Mouse (Mus musculus): ENCODE data around the gene Tma16.

Tma16 gene

DNA sequence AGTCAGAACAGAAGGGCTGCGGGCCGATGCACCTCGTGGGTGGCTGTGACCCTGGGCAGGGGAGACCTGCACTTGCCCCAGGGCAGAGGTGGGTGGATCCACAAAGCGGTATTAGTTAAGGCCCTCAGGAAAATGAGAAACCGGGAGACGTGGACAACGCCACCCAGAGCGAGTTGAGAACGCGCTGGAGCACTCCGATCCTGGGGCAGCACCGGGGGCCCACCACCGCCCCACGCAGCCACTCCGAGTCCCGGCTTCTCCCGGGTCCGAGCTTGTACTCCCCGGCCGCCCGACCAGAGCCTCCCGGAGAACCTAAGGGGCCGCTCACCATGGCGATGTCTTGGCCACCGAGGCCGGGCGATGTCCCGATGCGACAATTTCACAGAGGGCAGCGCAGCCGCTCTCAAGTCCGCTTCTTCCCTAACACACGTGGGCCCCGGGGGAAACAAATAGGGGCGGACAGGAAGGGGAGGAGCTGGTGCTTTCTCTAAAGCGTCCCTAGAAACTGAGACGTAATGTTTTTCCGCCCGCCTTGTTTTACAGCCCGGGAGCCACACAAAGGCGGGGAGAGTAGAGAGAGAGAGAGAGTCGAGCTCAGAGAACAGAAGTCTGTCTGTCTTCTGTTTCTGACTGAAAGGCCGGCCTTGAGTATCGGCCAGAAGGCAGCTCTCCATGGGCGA, at the start of gene Tma16:
Gene Tma16 (minus strand): TSS at position 447 of the 680 bp plus-strand sequence.
- DNase-seq, result peak; percentile 57 to 77

DNA sequence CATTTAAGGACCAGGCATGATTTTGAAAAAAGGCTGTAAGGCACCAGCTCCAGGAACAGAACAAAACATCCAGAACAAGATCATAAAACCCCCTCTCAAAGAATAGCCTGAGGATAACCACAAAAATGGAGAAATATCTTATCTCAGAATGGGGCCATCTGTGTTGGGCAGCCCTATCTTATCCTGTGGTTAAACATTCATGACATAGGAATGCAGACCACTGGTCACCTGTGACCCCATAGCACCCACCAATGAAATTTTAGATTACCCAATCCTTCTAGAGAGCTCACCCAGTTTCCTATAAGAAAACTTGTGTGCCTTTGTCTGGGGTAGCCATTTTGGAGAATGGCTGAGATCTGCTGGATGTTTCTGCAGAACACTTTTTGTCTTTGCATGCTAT, 34.2 kb upstream of the Tma16 start:
- no peak for DNase-seq

DNA sequence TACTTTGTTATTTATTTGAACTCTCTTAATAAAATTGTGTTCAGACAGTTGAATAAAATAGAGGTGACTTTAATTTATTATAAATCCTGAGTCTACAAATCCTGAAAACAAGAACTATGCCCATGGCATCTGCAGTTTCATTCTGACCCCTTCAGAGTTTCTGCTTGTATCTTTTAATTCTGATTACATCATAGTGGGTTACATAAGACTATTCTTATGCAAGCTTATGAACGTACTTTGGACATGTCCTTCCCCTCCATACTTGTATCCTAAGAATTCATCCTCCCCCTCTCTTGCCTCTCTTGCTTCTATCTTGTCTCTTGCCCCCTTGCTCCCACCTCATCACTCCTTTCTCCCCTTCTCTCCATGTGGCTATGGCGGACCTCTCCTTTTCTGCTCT, 32.8 kb upstream of the Tma16 start:
- no peak for DNase-seq

DNA sequence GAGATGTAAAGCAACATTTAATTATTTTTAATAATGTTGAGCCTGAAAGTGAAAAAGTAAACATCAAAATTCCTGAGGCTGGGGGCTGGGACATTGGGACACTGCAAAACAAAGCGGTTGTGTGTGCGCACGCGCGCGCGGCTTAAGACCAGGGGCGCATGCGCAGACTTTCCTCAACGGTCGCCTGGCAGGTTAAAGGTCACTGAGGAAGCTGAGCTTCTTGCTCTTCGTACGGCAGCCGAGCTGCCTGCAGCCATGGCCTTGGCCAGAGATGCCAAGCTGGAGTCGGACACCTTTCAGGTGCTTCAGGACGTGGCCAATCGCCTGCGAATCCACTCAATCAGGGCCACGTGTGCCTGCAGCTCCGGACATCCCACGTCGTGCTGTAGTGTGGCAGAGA, 25.2 kb upstream of the Tma16 start, which contains the start of gene Tktl2:
Gene Tktl2 (plus strand): TSS at position 220 of the 400 bp plus-strand sequence.
- no peak for DNase-seq

DNA sequence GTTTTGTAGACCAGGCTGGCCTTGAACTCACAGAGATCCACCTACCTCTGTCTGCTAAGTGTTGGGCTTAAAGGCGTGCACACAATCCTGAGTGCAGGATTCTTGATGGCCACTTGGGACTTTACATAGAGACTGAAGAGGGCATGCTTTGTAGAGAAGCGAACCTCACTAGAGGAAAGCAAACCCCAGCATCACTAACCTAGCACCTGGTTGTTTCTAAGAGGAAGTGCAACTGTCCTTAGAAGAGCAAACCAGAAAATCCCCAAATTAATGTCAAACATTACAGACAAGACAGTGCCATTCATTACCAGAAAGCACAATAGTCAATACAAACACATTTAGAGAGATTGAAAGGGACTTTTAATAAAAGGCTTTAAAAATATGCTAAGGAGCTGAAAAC, 17.1 kb upstream of the Tma16 start:
- no peak for DNase-seq

DNA sequence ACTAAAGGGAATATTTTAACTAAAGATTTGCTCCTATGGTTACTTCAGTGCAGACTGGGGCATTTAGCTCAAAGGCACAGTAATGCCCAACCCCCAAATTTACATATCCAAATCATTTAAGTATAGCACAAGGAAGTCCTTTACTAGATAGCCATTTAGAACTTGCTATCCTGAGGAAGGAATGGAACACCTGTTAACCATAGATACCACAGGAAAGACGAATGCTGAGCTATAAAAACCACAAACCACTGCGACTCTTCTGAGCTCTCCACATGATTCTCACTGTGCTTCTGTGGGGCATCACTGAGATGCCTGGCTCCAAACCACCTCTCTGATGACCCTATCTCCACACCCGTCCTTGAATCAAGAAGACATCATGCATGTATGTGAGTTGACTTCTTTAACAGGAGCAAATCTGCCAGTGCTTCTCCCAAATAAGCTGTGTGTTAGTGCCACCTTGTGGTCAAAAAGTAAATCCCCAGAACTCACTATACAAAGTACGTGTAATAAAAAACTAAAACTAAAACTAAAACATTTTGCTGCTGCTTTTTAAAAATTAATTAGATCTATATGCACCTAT, 10.8 kb upstream of the Tma16 start:
- DNase-seq, result peak in 1 of 2 experiments; percentile 21

DNA sequence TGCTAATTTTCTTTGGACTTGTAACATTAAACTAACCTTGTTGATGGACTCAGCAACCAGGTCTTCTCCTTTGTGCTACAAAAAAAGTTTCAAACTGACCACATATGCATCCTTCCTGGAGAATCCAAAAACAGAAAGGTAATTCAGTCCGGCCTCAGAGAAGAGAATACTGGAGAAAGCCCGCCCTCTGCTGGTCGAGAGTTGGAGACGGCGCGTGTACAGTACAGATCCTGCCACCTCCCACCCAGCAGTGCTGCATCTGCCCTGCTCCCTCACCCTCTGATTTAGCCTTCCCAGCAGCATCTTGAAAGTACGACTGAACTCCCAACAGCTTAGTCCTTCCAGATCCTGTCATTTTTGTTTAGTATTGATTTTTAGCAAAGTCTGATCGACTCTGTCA, 9.4 kb upstream of the Tma16 start:
- DNase-seq, result peak; percentile 38 to 77

DNA sequence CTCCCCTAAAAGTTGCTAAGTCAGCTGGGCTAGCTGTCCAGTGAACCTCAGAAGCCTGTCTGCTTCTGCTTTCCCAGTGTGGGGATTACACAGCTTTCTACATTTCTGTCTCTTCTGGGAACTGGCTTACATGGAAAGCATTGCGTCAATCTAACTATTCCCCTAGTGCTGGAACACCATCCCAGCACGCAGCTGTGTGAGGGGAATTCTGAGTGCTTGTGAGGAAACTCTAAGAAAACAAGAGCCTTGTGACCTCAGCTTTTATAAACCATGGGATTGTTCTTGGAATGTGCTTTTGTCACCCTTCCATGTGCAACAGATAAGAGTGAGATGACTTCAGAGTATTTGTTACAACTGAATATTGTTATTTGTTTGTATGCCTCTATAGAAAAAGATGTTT, 8.2 kb upstream of the Tma16 start:
- DNase-seq, result no peak

DNA sequence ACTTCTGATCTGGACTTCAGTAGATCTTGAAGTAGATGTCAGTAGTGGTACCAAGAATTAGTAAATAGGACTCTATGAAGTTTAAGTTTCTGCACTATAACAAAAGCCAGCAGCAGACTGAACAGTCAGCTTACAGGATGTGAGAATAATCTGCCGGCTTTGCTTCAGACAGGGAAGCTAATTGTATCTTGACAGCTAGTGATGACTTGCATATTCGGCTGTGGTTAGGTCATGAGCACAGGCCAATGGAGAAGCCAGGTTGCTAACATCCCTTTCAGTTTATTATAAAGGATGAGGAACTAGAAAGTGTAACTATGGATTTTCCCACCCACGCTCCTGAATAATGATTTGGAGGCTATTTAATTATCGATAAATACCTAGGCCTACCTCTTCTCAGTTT, 4.3 kb upstream of the Tma16 start:
- DNase-seq, result no peak

DNA sequence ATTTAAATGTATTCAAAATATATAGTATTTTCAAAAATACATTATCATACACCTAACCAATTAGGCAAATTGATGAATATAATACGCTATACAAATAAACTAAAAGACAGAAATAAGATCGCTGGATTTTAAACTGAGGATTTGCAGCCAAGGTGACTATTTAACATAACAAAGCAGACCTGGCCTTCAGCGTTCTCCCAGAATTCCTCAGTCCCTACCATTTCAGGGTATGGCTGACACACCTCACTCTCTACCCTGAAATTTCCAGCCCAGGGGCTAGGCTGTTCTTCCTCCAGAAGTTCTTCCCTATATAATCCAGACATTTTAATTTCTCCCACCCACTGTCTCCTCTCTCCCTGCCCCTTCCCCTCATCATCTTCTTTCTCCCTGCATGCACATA, 2.2 kb upstream of the Tma16 start:
- DNase-seq, result no peak

DNA sequence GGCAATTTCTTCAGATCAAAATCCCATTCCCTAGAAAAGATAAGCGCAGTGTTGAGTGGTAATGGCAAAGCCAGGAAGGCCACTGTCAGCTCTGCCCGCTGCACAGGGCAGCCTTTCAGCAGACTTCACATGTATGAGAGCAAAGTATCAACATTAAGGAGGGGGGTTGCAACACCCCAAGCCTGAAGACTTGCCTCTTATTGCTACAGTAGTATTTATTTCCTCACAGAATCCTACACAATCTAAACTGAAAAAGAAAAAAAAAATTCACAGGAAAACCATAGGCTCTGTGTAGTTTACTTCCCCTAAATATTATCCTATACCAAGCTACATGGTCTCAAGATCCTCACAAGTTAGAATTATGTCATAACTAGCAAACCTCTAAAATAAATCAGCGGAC, 9.4 kb downstream of the Tma16 start:
- DNase-seq, result no peak

DNA sequence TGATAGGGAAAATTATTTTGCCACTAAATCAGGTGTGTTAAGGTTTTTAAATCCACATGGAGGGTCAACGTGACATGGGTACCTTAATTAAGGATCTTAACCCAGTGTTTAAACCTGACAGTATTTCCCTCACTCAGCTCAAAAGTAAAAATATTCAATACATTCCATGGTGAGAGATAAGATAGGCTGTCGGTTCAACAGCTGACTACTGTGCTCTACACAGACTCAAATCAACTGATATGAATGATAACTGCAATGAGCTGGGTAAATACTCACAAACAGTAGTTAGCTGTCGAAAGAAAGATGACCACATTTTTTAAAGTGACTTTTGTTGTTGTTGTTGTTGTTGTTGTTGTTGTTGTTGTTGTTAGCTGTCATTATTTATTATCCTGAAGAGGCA, 16.5 kb downstream of the Tma16 start:
- no peak for DNase-seq

DNA sequence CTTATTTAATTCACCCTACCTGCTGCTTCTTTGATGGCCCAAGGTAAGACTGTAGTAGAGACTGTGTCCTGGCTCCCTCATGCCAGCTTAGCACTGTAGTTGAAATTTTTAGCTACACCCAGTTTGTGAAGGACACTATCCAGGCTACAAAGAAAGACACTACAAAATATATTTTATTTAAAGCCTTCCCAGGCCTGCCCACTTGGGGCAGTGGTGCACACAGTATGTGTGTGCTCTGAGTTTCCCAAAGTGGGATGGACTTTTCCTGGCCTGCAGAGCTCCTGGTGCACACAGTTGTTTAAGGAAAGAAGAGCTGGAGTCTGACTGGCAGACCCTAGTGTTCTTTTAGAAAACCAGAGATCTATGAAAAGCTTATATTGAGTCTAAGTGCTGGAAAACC, 29.3 kb downstream of the Tma16 start:
- DNase-seq, result no peak

DNA sequence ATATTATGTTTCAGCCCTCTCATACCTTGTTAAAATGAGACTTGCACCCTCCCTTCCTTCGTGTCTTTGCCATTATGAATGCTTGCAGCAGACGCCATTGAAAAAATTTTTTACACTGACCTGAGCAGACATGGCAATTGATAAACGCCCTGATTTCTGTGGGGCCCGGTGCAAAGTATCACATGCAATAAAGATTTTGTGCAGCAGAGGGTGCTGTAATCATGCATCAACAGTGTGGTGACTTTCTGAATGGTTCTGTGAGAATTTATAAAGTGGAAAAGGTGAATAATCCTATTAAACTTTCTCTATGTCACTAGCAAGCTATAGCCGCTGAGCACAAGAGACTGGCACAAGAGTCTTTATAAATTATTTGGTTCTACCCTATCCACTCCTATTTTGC, 35.6 kb downstream of the Tma16 start:
- DNase-seq, result peak in 1 of 2 experiments; percentile 36

DNA sequence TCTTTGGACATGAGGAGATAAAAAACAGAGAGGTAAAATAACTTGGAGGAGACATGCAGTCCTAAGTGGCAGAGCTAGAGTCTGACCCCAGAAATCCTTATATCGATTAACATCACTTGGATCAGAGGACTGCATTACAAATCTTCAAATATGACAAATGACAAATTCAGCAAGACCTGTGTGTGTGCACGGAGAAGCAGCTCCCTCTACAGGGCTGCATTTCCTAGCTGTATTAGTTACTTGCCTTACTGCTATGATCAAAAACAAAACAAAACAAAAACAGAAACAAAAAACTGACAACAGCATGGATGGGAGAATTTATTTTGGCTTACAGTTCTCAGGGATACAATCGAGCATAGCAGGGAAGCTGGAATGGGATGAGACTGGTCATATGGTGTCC, 41.0 kb downstream of the Tma16 start:
- no peak for DNase-seq

DNA sequence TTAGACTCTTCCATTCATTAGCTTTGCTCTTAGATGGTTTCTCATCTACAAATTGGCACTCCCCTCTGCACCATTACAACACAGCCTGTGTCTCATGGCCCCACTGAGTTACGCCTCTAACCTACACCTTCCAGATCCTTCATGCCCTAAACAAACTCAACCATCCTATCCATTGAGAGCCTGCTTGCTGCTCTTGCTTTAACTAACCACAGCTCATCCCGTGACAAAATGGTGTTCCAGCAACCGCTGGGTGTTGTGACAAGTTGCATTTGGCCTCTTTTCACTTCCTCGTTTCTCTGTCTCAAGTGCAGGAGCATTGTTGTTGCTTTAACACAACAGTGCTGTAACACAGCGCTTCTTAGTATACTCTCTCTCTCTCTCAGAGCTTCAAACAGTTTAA, 42.2 kb downstream of the Tma16 start:
- no peak for DNase-seq

DNA sequence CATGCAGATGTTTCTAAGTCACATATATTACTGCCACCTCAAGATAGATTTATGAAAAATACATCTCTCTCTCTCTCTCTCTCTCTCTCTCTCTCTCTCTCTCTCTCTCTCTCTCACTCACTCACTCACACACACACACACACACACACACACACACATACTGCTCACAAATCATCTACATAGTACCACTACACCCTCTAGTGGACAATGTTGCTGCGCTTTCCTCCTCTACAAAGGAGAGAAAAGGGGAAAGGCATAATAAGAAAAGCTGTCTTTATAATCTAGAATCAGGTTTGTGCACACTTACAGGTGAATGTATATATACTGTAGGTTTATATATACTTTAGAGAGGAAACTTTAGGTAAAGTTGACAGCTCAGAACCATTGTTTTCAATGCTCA, 43.6 kb downstream of the Tma16 start:
- no peak for DNase-seq

DNA sequence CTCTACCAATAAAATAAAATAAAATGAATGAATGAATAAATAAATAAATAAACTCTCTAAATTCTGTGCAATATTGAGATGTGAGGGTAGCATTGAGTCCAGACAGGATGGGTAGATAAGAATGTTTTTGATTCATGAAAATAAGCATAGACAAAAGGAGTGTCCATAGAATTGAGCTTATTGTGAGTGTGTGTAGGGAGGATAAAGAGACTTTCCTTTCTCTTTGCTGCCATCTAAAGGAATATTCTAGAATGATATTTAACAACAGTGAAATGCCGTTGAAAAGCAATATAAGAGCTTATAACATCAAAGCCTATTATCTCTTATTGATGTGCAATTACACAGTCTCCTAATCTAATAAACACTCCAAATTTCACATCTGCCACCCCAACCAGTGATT, 45.2 kb downstream of the Tma16 start:
- no peak for DNase-seq

DNA sequence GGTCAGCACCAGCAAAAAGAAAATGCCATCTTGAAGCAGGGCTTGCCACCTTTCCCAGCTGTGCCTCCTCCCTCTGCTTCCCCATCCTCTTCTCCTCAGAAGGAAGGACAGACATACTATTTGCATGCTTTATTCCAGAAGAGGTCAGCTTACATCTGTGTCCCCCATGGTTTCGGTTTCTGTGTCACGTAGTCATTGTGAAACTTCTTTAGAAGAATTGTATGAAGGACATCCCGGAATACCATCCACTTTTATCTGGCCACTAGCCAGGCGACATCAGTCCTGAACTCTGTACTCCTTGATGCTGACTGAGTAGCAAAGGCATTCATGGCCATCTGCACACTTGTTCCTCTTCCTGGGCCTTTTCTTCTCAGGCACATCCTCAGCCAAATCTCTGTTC, 47.9 kb downstream of the Tma16 start:
- no peak for DNase-seq

DNA sequence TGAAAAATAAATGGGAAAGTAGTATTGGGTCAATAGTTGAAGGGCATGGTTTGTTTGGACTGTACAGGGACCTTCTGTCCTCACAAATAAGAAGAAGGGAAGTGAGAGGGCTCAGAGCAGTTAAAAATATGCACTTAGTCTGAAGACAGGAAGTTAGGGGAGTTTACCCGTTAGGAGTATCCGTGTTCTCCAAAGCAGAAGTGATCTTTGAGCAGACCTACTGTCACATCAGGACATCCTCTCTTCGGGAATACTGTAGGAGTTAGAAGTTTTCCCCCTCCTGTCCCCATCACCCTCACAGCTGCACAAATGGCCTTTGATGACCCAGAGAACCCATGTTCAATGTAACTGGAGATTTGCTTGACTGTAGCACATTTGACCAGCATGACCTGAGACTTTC, 48.4 kb downstream of the Tma16 start:
- DNase-seq, result no peak

DNA sequence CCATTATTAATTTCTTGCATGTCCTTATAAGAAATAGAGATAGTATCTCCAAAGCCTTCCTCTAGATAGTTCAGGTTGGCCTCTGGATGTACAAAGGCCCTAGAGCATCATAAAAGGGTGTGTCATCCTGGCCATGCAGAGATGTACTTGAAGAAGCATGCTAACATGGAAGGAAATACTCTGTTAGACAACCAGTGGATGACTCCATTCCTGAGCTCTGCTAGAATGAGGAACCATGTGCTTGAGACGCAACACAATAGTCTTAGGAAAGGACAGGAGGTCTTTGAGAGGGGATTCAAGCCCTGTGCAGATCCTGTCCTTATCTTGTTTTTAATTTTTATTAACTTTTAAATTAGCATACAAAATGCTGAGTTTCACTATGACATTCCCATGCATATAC, 49.5 kb downstream of the Tma16 start:
- DNase-seq, result no peak

DNA sequence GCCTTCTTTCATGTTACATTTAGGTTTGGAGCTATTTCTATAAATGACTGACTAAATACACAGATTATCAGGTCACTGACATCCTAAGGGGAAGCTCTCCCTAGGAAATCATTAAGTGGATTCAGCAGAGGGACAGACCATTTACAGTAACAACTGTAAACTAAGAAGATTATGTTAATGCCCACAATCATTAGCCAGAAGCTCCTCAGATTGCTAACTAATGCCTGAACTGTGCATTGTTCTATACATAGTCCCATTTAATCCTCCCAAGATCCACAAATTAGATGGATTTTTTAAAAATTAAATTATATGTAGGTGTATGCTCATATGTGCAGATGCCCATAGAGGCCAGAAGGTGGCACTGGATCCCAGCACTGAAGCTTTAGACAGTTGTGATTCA, 52.8 kb downstream of the Tma16 start:
- DNase-seq, result no peak

DNA sequence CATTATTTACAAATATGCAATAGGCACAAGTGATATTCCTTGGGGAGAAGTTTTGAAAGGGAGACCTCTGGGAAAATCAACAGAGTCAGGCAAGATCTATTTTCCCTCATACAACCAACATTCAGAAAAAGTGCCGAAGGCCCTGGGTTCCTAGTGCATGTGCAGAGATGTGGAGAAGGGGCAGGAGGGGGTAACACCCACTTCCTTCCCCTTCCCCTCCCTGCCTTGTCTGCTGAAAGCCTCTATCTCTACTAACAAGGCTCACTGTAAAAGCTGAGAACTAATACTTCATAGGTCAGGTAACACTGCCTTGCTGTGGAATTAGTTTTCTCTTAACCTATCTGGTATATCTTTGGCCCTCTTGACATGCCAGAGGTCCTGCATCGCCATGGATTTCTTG, 55.7 kb downstream of the Tma16 start:
- DNase-seq, result no peak
